Mouse (Mus musculus): ENCODE data around the gene Cuta.
"Not testable (repeated sequence)": the region's sequence is repeated elsewhere in the genome, so short reads cannot be mapped to it uniquely, and the experiment has no call there.

The Cuta gene

GRCm38 (mm10) chr17:26939178-26939972 is at the start of gene Cuta:
Gene Cuta (minus strand): TSS chr17:26939569.
- DNase-seq (ENCODE audit: low spot score), result peak; percentile 99

GRCm38 (mm10) chr17:26985503-26986179 is 46.3 kb upstream of the Cuta start:
- no peak for DNase-seq (ENCODE audit: low spot score)

- DNase-seq (ENCODE audit: low spot score), result no peak
Measured at GRCm38 (mm10) chr17:26983382-26983781, 44.0 kb upstream of the Cuta start.

GRCm38 (mm10) chr17:26981050-26981449 is 41.7 kb upstream of the Cuta start:
- DNase-seq (ENCODE audit: low spot score), result no peak

GRCm38 (mm10) chr17:26979426-26979825 is 40.1 kb upstream of the Cuta start:
- no peak for DNase-seq (ENCODE audit: low spot score)

GRCm38 (mm10) chr17:26977354-26977753 is 38.0 kb upstream of the Cuta start:
- DNase-seq (ENCODE audit: low spot score), result not testable (repeated sequence)

- no peak for DNase-seq (ENCODE audit: low spot score)
Measured at GRCm38 (mm10) chr17:26975415-26975814, 36.0 kb upstream of the Cuta start.

DNA sequence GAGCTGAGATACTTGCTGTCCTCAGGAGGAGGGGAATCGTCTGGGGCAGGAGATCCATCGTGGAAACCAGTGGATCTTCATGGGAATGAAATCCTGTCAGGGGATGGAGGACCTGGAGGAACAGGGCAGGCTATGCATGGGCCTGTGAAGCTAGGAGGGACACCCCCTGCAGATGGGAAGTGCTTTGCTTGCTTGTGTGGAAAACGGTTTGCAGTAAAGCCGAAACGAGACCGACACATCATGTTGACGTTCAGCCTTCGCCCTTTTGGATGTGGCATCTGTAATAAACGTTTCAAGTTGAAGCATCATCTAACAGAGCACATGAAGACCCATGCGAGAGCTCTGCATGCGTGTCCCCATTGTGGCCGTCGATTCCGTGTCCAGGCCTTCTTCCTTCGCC is 35.2 kb upstream of the Cuta start:
- DNase-seq (ENCODE audit: low spot score), result no peak

DNA sequence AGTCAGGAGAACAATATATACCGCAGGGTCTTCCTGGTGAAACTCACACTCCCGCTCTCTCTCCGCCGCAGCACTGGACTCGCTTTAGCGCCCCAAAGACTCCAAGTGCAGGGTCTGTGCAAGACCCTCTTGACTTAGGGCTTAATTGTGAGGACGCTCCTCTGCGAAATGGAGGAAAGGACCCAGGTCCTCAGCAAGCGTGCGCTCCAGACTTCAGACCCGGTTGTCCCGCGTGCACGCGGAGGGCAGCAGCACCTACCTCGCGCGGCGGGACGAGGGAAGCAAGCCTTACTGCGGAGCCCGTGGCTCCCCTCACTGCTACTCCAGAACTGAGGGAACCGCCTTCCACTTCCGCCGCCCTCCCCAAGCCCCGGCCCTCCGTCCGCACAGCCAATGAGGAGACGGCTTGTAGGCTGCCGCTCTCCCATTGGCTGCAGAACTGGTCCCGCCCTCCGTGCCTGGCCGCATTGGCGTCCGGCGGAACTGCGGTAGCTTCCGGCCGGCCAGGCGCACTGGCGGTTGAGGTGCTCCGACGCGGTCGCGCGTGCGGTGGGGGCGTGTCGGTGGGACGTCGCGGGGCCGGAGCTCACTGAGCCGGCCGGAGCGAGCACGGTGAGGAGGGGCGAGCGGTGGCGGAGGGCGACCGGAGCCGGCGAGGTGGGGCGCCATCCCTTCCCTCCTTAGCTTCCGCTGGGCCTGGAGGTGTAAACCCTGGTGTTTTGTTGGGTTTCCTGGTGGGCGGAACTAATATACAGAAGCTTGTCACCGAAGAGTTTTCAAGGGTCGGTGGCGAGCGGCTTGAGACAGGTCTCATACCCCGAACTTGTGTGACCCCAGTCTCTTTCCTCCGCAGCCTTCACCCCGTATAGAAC is 33.6 kb upstream of the Cuta start, which contains the start of gene Zbtb9:
Gene Zbtb9, plus strand, starts transcription at position 465 of the 872 bp plus-strand sequence.
- DNase-seq (ENCODE audit: low spot score), result peak; percentile 96

DNA sequence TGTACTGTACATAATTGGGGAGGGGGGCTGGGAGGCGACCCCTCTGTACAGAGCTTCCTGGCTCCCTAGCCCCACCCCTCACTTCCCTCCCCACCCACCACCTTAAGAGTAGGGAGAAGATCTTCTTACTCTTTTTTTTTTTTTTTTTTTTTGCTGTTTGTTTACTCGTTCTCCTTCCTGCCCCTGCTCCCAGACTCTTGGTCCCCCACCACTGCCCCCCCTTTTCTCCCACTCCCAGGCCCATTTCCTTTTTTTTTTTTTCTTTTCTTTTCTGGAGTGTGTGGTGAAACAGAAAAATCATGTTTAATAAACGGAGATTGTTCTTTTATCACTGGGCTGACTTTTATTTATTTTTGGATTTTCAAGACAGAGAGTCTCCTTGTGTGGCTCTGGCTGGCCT is 32.7 kb upstream of the Cuta start:
- no peak for DNase-seq (ENCODE audit: low spot score)

GRCm38 (mm10) chr17:26971247-26971905 is 32.0 kb upstream of the Cuta start:
- no peak for DNase-seq (ENCODE audit: low spot score)

DNA sequence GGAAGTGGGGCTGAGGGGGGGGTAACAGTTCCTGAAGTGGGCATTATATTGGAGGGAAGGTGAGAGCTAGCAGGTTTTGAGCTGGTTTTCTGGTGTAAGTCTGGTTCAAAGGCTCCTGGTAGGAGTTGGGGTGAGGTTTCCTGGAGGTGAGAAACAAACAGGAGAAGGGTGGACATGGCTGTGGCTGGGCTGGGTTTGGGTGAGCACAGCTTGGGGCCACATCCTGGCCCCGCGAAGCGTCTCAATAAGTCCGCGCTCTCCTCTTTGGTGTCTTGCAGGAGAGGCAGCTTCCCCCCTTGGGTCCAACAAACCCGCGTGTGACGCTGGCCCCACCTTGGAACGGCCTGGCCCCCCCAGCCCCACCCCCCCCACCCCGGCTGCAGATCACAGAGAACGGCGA is 30.9 kb upstream of the Cuta start:
- DNase-seq (ENCODE audit: low spot score), result no peak

DNA sequence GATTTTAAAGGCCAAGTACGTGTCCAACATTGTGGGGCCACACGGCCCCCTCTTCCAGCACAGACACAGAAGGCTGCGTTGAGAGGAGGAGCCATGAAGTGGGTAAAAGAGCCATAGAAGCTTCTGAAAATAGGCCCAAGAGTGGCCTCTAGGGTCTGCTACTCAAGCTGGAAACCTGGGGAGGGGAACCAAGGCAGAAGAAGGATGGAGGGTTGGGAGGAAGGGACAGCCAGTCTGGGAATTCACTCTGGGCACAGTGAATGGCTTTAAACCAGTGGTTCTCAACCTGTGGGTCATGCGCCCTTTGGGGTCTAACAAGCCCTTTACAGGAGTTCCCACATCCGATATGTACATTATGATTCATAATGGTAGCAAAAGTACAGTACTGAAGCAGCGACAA is 29.9 kb upstream of the Cuta start:
- no peak for DNase-seq (ENCODE audit: low spot score)

GRCm38 (mm10) chr17:26968200-26968611 is 28.8 kb upstream of the Cuta start:
- no peak for DNase-seq (ENCODE audit: low spot score)

- no peak for DNase-seq (ENCODE audit: low spot score)
Measured at GRCm38 (mm10) chr17:26967477-26967876, 28.1 kb upstream of the Cuta start.

DNA sequence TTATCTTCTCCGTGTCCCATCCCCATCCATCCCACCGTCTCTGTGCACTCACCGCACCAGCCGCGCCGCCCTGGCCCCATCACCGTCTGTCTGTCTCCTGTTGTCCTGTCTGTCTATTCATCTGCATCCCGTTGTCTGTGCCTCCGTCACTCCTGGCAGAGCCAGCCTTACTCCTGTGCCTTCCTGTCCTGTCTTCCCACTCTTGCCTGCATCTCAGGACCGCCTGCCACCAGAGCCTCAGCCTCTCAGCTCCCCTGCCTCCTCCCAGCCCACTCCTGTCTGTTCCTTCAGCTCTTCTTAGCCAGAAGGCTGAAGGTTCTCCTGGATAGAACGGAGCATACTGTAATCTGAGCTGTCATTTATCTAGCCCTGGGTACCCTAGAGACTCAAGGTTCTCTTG is 27.6 kb upstream of the Cuta start:
- no peak for DNase-seq (ENCODE audit: low spot score)

DNA sequence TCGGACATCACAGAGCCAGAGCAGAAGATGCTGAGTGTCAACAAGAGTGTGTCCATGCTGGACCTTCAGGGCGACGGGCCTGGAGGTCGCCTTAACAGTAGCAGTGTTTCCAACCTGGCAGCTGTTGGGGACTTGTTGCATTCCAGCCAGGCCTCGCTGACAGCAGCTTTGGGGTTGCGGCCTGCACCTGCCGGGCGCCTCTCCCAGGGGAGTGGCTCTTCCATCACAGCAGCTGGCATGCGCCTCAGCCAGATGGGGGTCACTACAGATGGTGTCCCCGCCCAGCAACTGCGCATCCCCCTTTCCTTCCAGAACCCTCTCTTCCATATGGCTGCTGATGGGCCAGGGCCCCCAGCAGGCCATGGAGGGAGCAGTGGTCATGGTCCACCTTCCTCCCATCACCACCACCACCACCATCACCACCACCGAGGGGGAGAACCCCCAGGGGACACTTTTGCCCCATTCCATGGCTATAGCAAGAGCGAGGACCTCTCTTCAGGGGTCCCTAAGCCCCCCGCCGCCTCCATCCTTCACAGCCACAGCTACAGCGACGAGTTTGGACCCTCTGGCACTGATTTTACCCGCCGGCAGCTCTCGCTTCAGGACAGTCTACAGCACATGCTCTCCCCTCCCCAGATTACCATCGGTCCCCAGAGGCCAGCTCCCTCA is 22.3 kb upstream of the Cuta start:
- no peak for DNase-seq (ENCODE audit: low spot score)

DNA sequence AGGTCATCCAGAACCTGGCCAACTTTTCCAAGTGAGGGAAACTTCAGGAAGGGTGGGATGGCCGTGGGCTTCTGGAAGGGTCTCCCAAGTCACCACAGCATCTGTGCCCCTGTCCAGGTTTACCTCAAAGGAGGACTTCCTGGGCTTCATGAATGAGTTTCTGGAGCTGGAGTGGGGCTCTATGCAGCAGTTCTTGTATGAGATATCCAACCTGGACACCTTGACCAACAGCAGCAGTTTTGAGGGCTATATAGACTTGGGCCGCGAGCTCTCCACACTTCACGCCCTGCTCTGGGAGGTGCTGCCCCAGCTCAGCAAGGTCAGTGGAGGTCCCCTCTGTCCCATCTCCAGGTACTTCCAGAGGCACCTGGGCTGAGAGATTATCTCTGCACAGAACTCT is 20.4 kb upstream of the Cuta start:
- DNase-seq (ENCODE audit: low spot score), result no peak

- no peak for DNase-seq (ENCODE audit: low spot score)
Measured at GRCm38 (mm10) chr17:26958880-26959279, 19.5 kb upstream of the Cuta start.

- DNase-seq (ENCODE audit: low spot score), result no peak
Measured at GRCm38 (mm10) chr17:26957872-26958271, 18.5 kb upstream of the Cuta start.

DNA sequence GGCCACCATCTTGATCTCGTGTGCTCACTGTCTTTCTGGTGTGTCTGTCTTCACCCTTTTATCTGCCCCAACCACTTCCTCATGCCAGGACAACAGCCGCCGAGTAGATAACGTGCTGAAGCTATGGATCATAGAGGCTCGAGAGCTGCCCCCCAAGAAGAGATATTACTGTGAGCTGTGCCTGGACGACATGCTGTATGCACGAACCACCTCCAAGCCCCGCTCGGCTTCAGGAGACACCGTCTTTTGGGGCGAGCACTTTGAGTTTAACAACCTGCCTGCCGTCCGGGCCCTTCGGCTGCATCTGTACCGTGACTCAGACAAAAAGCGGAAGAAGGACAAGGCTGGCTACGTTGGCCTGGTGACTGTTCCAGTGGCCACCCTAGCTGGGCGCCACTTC is 17.5 kb upstream of the Cuta start:
- no peak for DNase-seq (ENCODE audit: low spot score)

All from testis, postnatal 10 days (tissue).